Mouse (Mus musculus) megakaryocyte, embryonic 14.5 days (primary cell): ENCODE results near the gene Atp8b3. TPM values are rescaled to one million over a fixed set of nuclear protein-coding genes. Genes with fewer than 3 reads are reported as not detected.

Experiments used
- H3K27me3 ChIP-seq: replicated peaks from 2 replicates; pipeline ENCODE3; 2012; ENCODE audit warnings: inconsistent platforms
- H3K36me3 ChIP-seq: replicated peaks from 2 replicates; pipeline ENCODE3; 2012; ENCODE audit warnings: low read length, inconsistent platforms, mixed read lengths
- H3K4me1 ChIP-seq: 2 replicates; pipeline ENCODE4 v1.6.1; 2012; ENCODE audit warnings: inconsistent platforms
- H3K4me3 ChIP-seq: replicated peaks from 2 replicates; pipeline ENCODE3; 2012; ENCODE audit warnings: moderate library complexity, mild to moderate bottlenecking, inconsistent platforms
- H3K9me3 ChIP-seq: 2 replicates; pipeline ENCODE4 v1.6.1; 2012; ENCODE audit warnings: inconsistent platforms
- FLI1 ChIP-seq: IDR thresholded peaks from 2 replicates; pipeline ENCODE4 v1.6.1; 2012; ENCODE audit warnings: low read length, inconsistent platforms, mixed read lengths
- GATA1 ChIP-seq: IDR thresholded peaks from 3 replicates; pipeline ENCODE4 v1.6.1; 2012; ENCODE audit warnings: mixed read lengths, low read length, inconsistent platforms, borderline replicate concordance
- polyA plus RNA-seq: library from polyadenylated mRNA; stranded (reverse); fragments of >175 nt; gene quantifications from 2 replicates; pipeline ENCODE4 v1.2.3, GENCODE M21; 2012; ENCODE audit warnings: low replicate concordance; ENCODE audit not compliant: insufficient read depth

Atp8b3 gene
- polyA plus RNA-seq, 1 experiment: not detected

- Histone ChIP-seq H3K4me1 (peaks cover 72% of the 10 kb centered on the region), H3K36me3 (peaks cover 43% of the 10 kb centered on the region), H3K27me3 (no peaks in the 10 kb centered on the region), H3K4me3 (peak overlapping the region; percentile 89), H3K9me3 (no peaks in the 10 kb centered on the region)
- TF ChIP-seq GATA1 (no peak), FLI1 (no peak)
Observed at GRCm38 (mm10) chr10:80568876-80569275, 30.0 kb upstream of the Atp8b3 start.

- Histone ChIP-seq H3K36me3 (peaks cover 35% of the 10 kb centered on the region), H3K4me1 (peaks cover 58% of the 10 kb centered on the region), H3K27me3 (no peaks in the 10 kb centered on the region), H3K9me3 (no peaks in the 10 kb centered on the region), H3K4me3 (no peak overlapping the region)
- TF ChIP-seq FLI1: no peak
- no peak for TF ChIP-seq GATA1
Observed at GRCm38 (mm10) chr10:80566375-80567092, 27.6 kb upstream of the Atp8b3 start.

GRCm38 (mm10) chr10:80561116-80561944 is 22.4 kb upstream of the Atp8b3 start, which contains the start of gene Rexo1:
Gene Rexo1 (minus strand): TSS chr10:80561560.
- H3K4me3 ChIP-seq: peak within 1 kb of the TSS; percentile 99
- H3K36me3 ChIP-seq: peaks cover 27% of the 10 kb centered on the region
- H3K4me1 ChIP-seq: peaks cover 62% of the 10 kb centered on the region

GRCm38 (mm10) chr10:80560621-80561020 is 21.7 kb upstream of the Atp8b3 start:
- peaks cover 57% of the 10 kb centered on the region for H3K4me1 ChIP-seq
- TF ChIP-seq GATA1 (no peak), FLI1 (no peak)
- H3K9me3 ChIP-seq: no peaks in the 10 kb centered on the region
- peak overlapping the region; percentile 99 for H3K4me3 ChIP-seq
- H3K27me3 ChIP-seq: no peaks in the 10 kb centered on the region
- H3K36me3 ChIP-seq: peaks cover 24% of the 10 kb centered on the region

More at GRCm38 (mm10) chr10:80561116-80561944, 22.4 kb upstream of the Atp8b3 start, which contains the start of gene Rexo1:
- Histone ChIP-seq H3K27me3 (no peaks in the 10 kb centered on the region), H3K9me3 (no peaks in the 10 kb centered on the region)
- TF ChIP-seq FLI1 (no peak), GATA1 (no peak)

- H3K4me1 ChIP-seq: peaks cover 64% of the 10 kb centered on the region
- no peaks in the 10 kb centered on the region for H3K9me3 ChIP-seq
- no peak for TF ChIP-seq FLI1
- no peak for TF ChIP-seq GATA1
- H3K4me3 ChIP-seq: peak overlapping the region; percentile 80
- peaks cover 23% of the 10 kb centered on the region for H3K36me3 ChIP-seq
- no peaks in the 10 kb centered on the region for H3K27me3 ChIP-seq
Observed at GRCm38 (mm10) chr10:80559431-80559830, 20.5 kb upstream of the Atp8b3 start.

- Histone ChIP-seq H3K9me3 (no peaks in the 10 kb centered on the region), H3K36me3 (peaks cover 37% of the 10 kb centered on the region), H3K4me1 (peaks cover 81% of the 10 kb centered on the region), H3K27me3 (no peaks in the 10 kb centered on the region), H3K4me3 (peak overlapping the region; percentile 79)
- TF ChIP-seq GATA1 (no peak), FLI1 (no peak)
Observed at GRCm38 (mm10) chr10:80557346-80557965, 18.5 kb upstream of the Atp8b3 start.

- Histone ChIP-seq H3K4me3 (peak overlapping the region; percentile 83), H3K36me3 (peaks cover 63% of the 10 kb centered on the region), H3K9me3 (no peaks in the 10 kb centered on the region), H3K4me1 (peaks cover 76% of the 10 kb centered on the region), H3K27me3 (no peaks in the 10 kb centered on the region)
- no peak for TF ChIP-seq FLI1
- no peak for TF ChIP-seq GATA1
Observed at GRCm38 (mm10) chr10:80553997-80554396, 15.1 kb upstream of the Atp8b3 start.

- Histone ChIP-seq H3K4me3 (peak overlapping the region; percentile 83), H3K4me1 (peaks cover 76% of the 10 kb centered on the region), H3K36me3 (peaks cover 66% of the 10 kb centered on the region), H3K27me3 (no peaks in the 10 kb centered on the region), H3K9me3 (no peaks in the 10 kb centered on the region)
- TF ChIP-seq GATA1: no peak
- no peak for TF ChIP-seq FLI1
Observed at GRCm38 (mm10) chr10:80553575-80553974, 14.7 kb upstream of the Atp8b3 start.

- TF ChIP-seq FLI1: no peak
- no peaks in the 10 kb centered on the region for H3K27me3 ChIP-seq
- H3K9me3 ChIP-seq: no peaks in the 10 kb centered on the region
- H3K4me1 ChIP-seq: peaks cover 76% of the 10 kb centered on the region
- H3K4me3 ChIP-seq: no peak overlapping the region
- peaks cover 76% of the 10 kb centered on the region for H3K36me3 ChIP-seq
Observed at GRCm38 (mm10) chr10:80552364-80552763, 13.4 kb upstream of the Atp8b3 start.
